Comparison of ENCODE assay signal across 8 mouse cellular contexts in the genomic region with DNA sequence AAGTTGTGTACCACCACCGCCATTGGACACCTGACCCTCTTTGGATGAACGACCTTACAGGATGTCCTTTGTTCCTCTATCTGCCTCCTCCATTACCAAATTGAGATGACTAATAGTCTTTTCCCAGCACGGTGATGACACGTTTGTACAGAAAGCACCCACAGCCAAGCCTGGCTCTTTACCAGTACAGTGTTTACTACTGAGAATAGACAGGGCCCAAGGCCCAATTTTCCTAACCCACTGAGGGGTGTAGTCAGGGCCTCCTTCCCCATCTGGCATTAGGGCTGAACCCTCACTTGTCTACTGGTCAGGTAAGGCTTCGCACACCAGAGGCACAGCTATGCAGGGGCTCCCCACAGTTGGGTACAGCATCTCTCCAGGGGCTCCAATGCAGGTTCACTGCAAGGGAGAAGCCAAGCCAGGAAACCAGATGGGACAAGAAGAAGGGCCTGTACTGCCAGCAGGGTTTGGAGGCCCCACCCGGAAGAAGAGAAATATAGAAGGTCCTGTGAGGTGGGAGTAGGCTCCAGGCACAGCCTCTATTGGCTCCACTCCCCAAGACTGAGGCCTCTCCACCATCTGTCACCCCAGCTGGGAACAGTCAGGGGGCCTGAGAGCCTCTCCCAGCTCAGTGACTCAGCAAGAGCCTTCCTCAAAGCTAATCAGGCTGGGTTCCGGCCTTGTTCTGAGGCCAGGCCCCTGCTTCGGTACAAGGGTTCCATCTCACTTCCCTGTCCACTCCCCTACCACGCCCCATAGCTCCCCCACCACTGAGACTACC. TPM values are rescaled to one million over a fixed set of nuclear protein-coding genes. Genes with fewer than 3 reads are reported as not detected.
DNase-seq lines count a peak whose midpoint lies in the region; ATAC-seq and TF ChIP-seq lines count a peak whose summit lies in the region.

No protein-coding gene starts in this region.

- TF ChIP-seq EP300 in MEL (IDR thresholded peaks at IDR 0.05; ENCODE audit: low read depth in 1 of 2, low read length in 2 of 2), result peak in 1 of 2 experiments; percentile 65; a peak in 2 of 4 replicates
- no peak for TF ChIP-seq EP300 in liver, embryonic 14.5 days (IDR thresholded peaks at IDR 0.05; ENCODE audit: low read depth)

- H3K27me3 ChIP-seq in MEL (ENCODE audit: control insufficient read depth in 1 of 2, insufficient read depth in 2 of 2, low read length in 2 of 2), result no peaks in the 10 kb centered on the region
- no peaks in the 10 kb centered on the region for H3K27me3 ChIP-seq in heart, embryonic 15.5 days
- no peaks in the 10 kb centered on the region for H3K27me3 ChIP-seq in liver, embryonic 14.5 days (ENCODE audit: control insufficient read depth, insufficient read depth, low read length)

- peak; percentile 17 to 78; a peak in 3 of 4 replicates for TF ChIP-seq POLR2A in MEL (IDR thresholded peaks at IDR 0.05; ENCODE audit: control insufficient read depth in 1 of 2, insufficient read depth in 1 of 2, low read depth in 1 of 2, low read length in 2 of 2, poor library complexity in 1 of 2)
- TF ChIP-seq POLR2A in bone marrow macrophage, adult 2 months (IDR thresholded peaks at IDR 0.05; ENCODE audit: borderline replicate concordance, low read depth, low read length), result no peak

- H3K4me1 ChIP-seq in MEL (ENCODE audit: control insufficient read depth in 1 of 2, insufficient read depth in 2 of 2, low read length in 2 of 2), result peaks cover 10 to 33% of the 10 kb centered on the region in 2 experiments
- H3K4me1 ChIP-seq in bone marrow macrophage, adult 2 months (ENCODE audit: control insufficient read depth, insufficient read depth, low read length), result peaks cover 59% of the 10 kb centered on the region
- peaks cover 22% of the 10 kb centered on the region for H3K4me1 ChIP-seq in heart, embryonic 15.5 days (replicated peaks)
- peaks cover 19 to 22% of the 10 kb centered on the region in 2 experiments for H3K4me1 ChIP-seq in liver, embryonic 14.5 days (replicated peaks; ENCODE audit: control insufficient read depth in 2 of 2, insufficient read depth in 2 of 2, low read length in 1 of 2)

- H3K9ac ChIP-seq in MEL (ENCODE audit: control insufficient read depth, low read depth, low read length, poor library complexity, severe bottlenecking), result peak overlapping the region; percentile 68
- no peak overlapping the region for H3K9ac ChIP-seq in heart, embryonic 15.5 days
- H3K9ac ChIP-seq in liver, embryonic 14.5 days (replicated peaks), result peak overlapping the region; percentile 65

- WGBS in heart, embryonic 15.5 days, result 34% methylated on average over 9 of the region's 9 CpGs
- 32% methylated on average over 9 of the region's 9 CpGs for whole genome bisulfite sequencing in liver, embryonic 14.5 days (ENCODE audit: insufficient replicate concordance)

- H3K4me2 ChIP-seq in heart, embryonic 15.5 days, result no peak overlapping the region
- peak overlapping the region; percentile 60 for H3K4me2 ChIP-seq in liver, embryonic 14.5 days (ENCODE audit: low read depth)

- H3K36me3 ChIP-seq in MEL (ENCODE audit: control insufficient read depth in 1 of 2, insufficient read depth in 2 of 2, low read length in 2 of 2), result peaks cover 0 to 24% of the 10 kb centered on the region in 2 experiments; a peak in 2 of 4 replicates
- H3K36me3 ChIP-seq in heart, embryonic 15.5 days, result peaks cover 6% of the 10 kb centered on the region; the same call in 1 of the 2 replicates
- H3K36me3 ChIP-seq in liver, embryonic 14.5 days (replicated peaks; ENCODE audit: control insufficient read depth, insufficient read depth, low read depth), result peaks cover 3% of the 10 kb centered on the region; the same call in 1 of the 2 replicates

- no peaks in the 10 kb centered on the region for H3K9me3 ChIP-seq in MEL (replicated peaks; ENCODE audit: insufficient read depth, low read length)
- H3K9me3 ChIP-seq in heart, embryonic 15.5 days (replicated peaks), result no peaks in the 10 kb centered on the region
- H3K9me3 ChIP-seq in liver, embryonic 14.5 days (ENCODE audit: control insufficient read depth, low read length), result no peaks in the 10 kb centered on the region

- TF ChIP-seq RAD21 in MEL (IDR thresholded peaks at IDR 0.05; ENCODE audit: low read depth, low read length), result no peak

- peak overlapping the region; percentile 3 to 18; a peak in 2 of 4 replicates for H3K4me3 ChIP-seq in MEL (ENCODE audit: control insufficient read depth in 1 of 2, insufficient read depth in 1 of 2, low read depth in 2 of 2, low read length in 2 of 2)
- peak overlapping the region; percentile 18; the same call in 1 of the 2 replicates for H3K4me3 ChIP-seq in bone marrow macrophage, adult 2 months (ENCODE audit: insufficient read depth, low read length)
- no peak overlapping the region for H3K4me3 ChIP-seq in heart, embryonic 15.5 days
- H3K4me3 ChIP-seq in liver, embryonic 14.5 days (ENCODE audit: insufficient read depth in 1 of 2, low read depth in 2 of 2, low read length in 2 of 2), result no peak overlapping the region

- peak overlapping the region; percentile 91 for H3K27ac ChIP-seq in MEL (ENCODE audit: control insufficient read depth, low read depth, low read length)
- H3K27ac ChIP-seq in bone marrow macrophage, adult 2 months (ENCODE audit: insufficient read depth, low read depth, low read length), result peak overlapping the region; percentile 91
- peak overlapping the region; percentile 68 for H3K27ac ChIP-seq in heart, embryonic 15.5 days
- H3K27ac ChIP-seq in liver, embryonic 14.5 days, result peak overlapping the region; percentile 94

- ATAC-seq in erythroid progenitor cell, adult 5-6 weeks (replicated peaks; ENCODE audit: low FRiP score, poor library complexity, severe bottlenecking), result peak; percentile 60
- peak; percentile 66 for ATAC-seq in heart, embryonic 15.5 days (replicated peaks; ENCODE audit: insufficient number of reproducible peaks, insufficient read depth, low FRiP score, low read depth)
- peak; percentile 95 for ATAC-seq in liver, embryonic 14.5 days (ENCODE audit: insufficient read depth)
- ATAC-seq in neutrophil, adult 5-6 weeks (ENCODE audit: extremely low read depth, insufficient number of reproducible peaks, low FRiP score, poor library complexity, severe bottlenecking), result peak; percentile 57

- DNase-seq in MEL (ENCODE audit: low read depth, low spot score), result peak; percentile 95
- DNase-seq in kidney, postnatal 25 days, result peak; percentile 38 to 75
- DNase-seq in liver, embryonic 14.5 days (ENCODE audit: low read depth in 3 of 3, low spot score in 3 of 3), result peak; percentile 66 to 76 (median 69)
- no peak for DNase-seq in thymus, postnatal 10 days (ENCODE audit: low spot score in 2 of 2)

- TF ChIP-seq CTCF in MEL (IDR thresholded peaks at IDR 0.05 in 2 of 3, conservative IDR thresholded peaks at IDR 0.05 in 1 of 3; ENCODE audit: control insufficient read depth in 1 of 3, insufficient read depth in 1 of 3, low read depth in 2 of 3, low read length in 3 of 3, poor library complexity in 1 of 3, severe bottlenecking in 1 of 3), result no peak
- no peak for TF ChIP-seq CTCF in bone marrow macrophage, adult 2 months (IDR thresholded peaks at IDR 0.05; ENCODE audit: low read depth, low read length)
- no peak for TF ChIP-seq CTCF in liver, embryonic 14.5 days (IDR thresholded peaks at IDR 0.05; ENCODE audit: low read depth)

- H3K79me2 ChIP-seq in MEL (ENCODE audit: control insufficient read depth, insufficient read depth, low read length, poor library complexity), result peaks cover 8% of the 10 kb centered on the region

RNA-seq across cellular contexts. Expression of a gene that starts 6.0 kb away (rescaled TPM):
- 19.4 and 19.8 TPM in 2 replicates for total RNA-seq in MEL (2012; rRNA removed)
- 10 to 100 TPM in 1 of 2 experiments, not detected in 1; 20.6 TPM for polyA plus RNA-seq in MEL (2012; ENCODE audit: insufficient read depth in 1 of 2, insufficient read length in 2 of 2, low read depth in 1 of 2, low replicate concordance in 2 of 2, missing spikeins in 1 of 2)
- polyA plus RNA-seq in bone marrow macrophage, adult 2 months (2012; ENCODE audit: insufficient read depth, insufficient read length, missing spikeins), result 95.9 and 96.2 TPM in 2 replicates
- 0.36 and 0.42 TPM in 2 replicates for total RNA-seq in erythroid progenitor cell, adult 5-6 weeks (2015; ENCODE audit: low replicate concordance)
- 6.7 and 7.7 TPM in 2 replicates for total RNA-seq in erythroid progenitor cell, adult 5-6 weeks (2017; ENCODE audit: low replicate concordance)
- 14.5 and 18.1 TPM in 2 replicates for polyA plus RNA-seq in heart, embryonic 15.5 days (2015; fragmentation: Nextera tagmentation; extraction: Ambion mirVana)
- 3.8 and 4.5 TPM in 2 replicates for polyA plus RNA-seq in liver, embryonic 14.5 days (2012; rRNA removed)
- polyA plus RNA-seq in liver, embryonic 14.5 days (2014; fragmentation: Nextera tagmentation; extraction: Ambion mirVana), result 5.5 and 5.6 TPM in 2 replicates
- 106 and 110 TPM in 2 replicates for total RNA-seq in neutrophil, adult 5-6 weeks (2017)

RNA-seq across cellular contexts. Expression of a gene that starts 7.9 kb away (rescaled TPM):
- total RNA-seq in MEL (2012; rRNA removed), result 0.39 TPM in 1 of 2 replicates, not detected in the other
- 1 to 10 TPM in 1 of 2 experiments, not detected in 1; 4.5 TPM for polyA plus RNA-seq in MEL (2012; ENCODE audit: insufficient read depth in 1 of 2, insufficient read length in 2 of 2, low read depth in 1 of 2, low replicate concordance in 2 of 2, missing spikeins in 1 of 2)
- polyA plus RNA-seq in bone marrow macrophage, adult 2 months (2012; ENCODE audit: insufficient read depth, insufficient read length, missing spikeins), result 9.2 and 17.6 TPM in 2 replicates
- not detected in 2 replicates for total RNA-seq in erythroid progenitor cell, adult 5-6 weeks (2015; ENCODE audit: low replicate concordance)
- total RNA-seq in erythroid progenitor cell, adult 5-6 weeks (2017; ENCODE audit: low replicate concordance), result 0.64 and 11.8 TPM in 2 replicates
- polyA plus RNA-seq in heart, embryonic 15.5 days (2015; fragmentation: Nextera tagmentation; extraction: Ambion mirVana), result 0.74 TPM in 1 of 2 replicates, not detected in the other
- polyA plus RNA-seq in liver, embryonic 14.5 days (2012; rRNA removed), result 0.10 and 0.30 TPM in 2 replicates
- not detected in 2 replicates for polyA plus RNA-seq in liver, embryonic 14.5 days (2014; fragmentation: Nextera tagmentation; extraction: Ambion mirVana)
- 8.4 and 32.4 TPM in 2 replicates for total RNA-seq in neutrophil, adult 5-6 weeks (2017)

RNA-seq across cellular contexts. Expression of a gene that starts 8.7 kb away (rescaled TPM):
- 55.4 and 60.2 TPM in 2 replicates for total RNA-seq in MEL (2012; rRNA removed)
- 10 to 100 TPM in 1 of 2 experiments, not detected in 1; 85.9 TPM for polyA plus RNA-seq in MEL (2012; ENCODE audit: insufficient read depth in 1 of 2, insufficient read length in 2 of 2, low read depth in 1 of 2, low replicate concordance in 2 of 2, missing spikeins in 1 of 2)
- 20.3 and 22.2 TPM in 2 replicates for polyA plus RNA-seq in bone marrow macrophage, adult 2 months (2012; ENCODE audit: insufficient read depth, insufficient read length, missing spikeins)
- total RNA-seq in erythroid progenitor cell, adult 5-6 weeks (2015; ENCODE audit: low replicate concordance), result 24.1 and 46.9 TPM in 2 replicates
- total RNA-seq in erythroid progenitor cell, adult 5-6 weeks (2017; ENCODE audit: low replicate concordance), result 10.6 and 26.2 TPM in 2 replicates
- polyA plus RNA-seq in heart, embryonic 15.5 days (2015; fragmentation: Nextera tagmentation; extraction: Ambion mirVana), result 59.7 and 73.1 TPM in 2 replicates
- polyA plus RNA-seq in liver, embryonic 14.5 days (2012; rRNA removed), result 8.0 and 15.2 TPM in 2 replicates
- polyA plus RNA-seq in liver, embryonic 14.5 days (2014; fragmentation: Nextera tagmentation; extraction: Ambion mirVana), result 27.3 and 32.2 TPM in 2 replicates
- total RNA-seq in neutrophil, adult 5-6 weeks (2017), result 33.3 and 49.8 TPM in 2 replicates

RNA-seq across cellular contexts. Expression of a gene that starts 12.5 kb away (rescaled TPM):
- total RNA-seq in MEL (2012; rRNA removed), result 13.8 and 20.5 TPM in 2 replicates
- polyA plus RNA-seq in MEL (2012; ENCODE audit: insufficient read depth in 1 of 2, insufficient read length in 2 of 2, low read depth in 1 of 2, low replicate concordance in 2 of 2, missing spikeins in 1 of 2), result 10 to 100 TPM in 1 of 2 experiments, not detected in 1; 27.2 TPM
- 31.3 and 44.3 TPM in 2 replicates for polyA plus RNA-seq in bone marrow macrophage, adult 2 months (2012; ENCODE audit: insufficient read depth, insufficient read length, missing spikeins)
- 1.7 TPM in 1 of 2 replicates, not detected in the other for total RNA-seq in erythroid progenitor cell, adult 5-6 weeks (2015; ENCODE audit: low replicate concordance)
- total RNA-seq in erythroid progenitor cell, adult 5-6 weeks (2017; ENCODE audit: low replicate concordance), result 10.8 and 28.1 TPM in 2 replicates
- 15.7 and 16.6 TPM in 2 replicates for polyA plus RNA-seq in heart, embryonic 15.5 days (2015; fragmentation: Nextera tagmentation; extraction: Ambion mirVana)
- polyA plus RNA-seq in liver, embryonic 14.5 days (2012; rRNA removed), result 7.5 and 15.7 TPM in 2 replicates
- 1.2 and 8.3 TPM in 2 replicates for polyA plus RNA-seq in liver, embryonic 14.5 days (2014; fragmentation: Nextera tagmentation; extraction: Ambion mirVana)
- total RNA-seq in neutrophil, adult 5-6 weeks (2017), result 22.7 and 34.7 TPM in 2 replicates

RNA-seq across cellular contexts. Expression of a gene that starts 12.6 kb away (rescaled TPM):
- 0.12 and 0.13 TPM in 2 replicates for total RNA-seq in MEL (2012; rRNA removed)
- polyA plus RNA-seq in MEL (2012; ENCODE audit: insufficient read depth in 1 of 2, insufficient read length in 2 of 2, low read depth in 1 of 2, low replicate concordance in 2 of 2, missing spikeins in 1 of 2), result 1 to 10 TPM in 1 of 2 experiments, not detected in 1; 1.4 TPM
- 2.8 TPM in 1 of 2 replicates, not detected in the other for polyA plus RNA-seq in bone marrow macrophage, adult 2 months (2012; ENCODE audit: insufficient read depth, insufficient read length, missing spikeins)
- 0.84 TPM in 1 of 2 replicates, not detected in the other for total RNA-seq in erythroid progenitor cell, adult 5-6 weeks (2015; ENCODE audit: low replicate concordance)
- 3.0 TPM in 1 of 2 replicates, not detected in the other for total RNA-seq in erythroid progenitor cell, adult 5-6 weeks (2017; ENCODE audit: low replicate concordance)
- polyA plus RNA-seq in heart, embryonic 15.5 days (2015; fragmentation: Nextera tagmentation; extraction: Ambion mirVana), result 1.9 and 4.1 TPM in 2 replicates
- polyA plus RNA-seq in liver, embryonic 14.5 days (2012; rRNA removed), result 0.08 and 0.55 TPM in 2 replicates
- polyA plus RNA-seq in liver, embryonic 14.5 days (2014; fragmentation: Nextera tagmentation; extraction: Ambion mirVana), result 0.40 and 0.41 TPM in 2 replicates
- total RNA-seq in neutrophil, adult 5-6 weeks (2017), result 2.6 TPM in 1 of 2 replicates, not detected in the other

Comparison
In these comparisons a context has a peak if more than half of its experiments do, and no peak if none do; other contexts are left out.
1. DNase-seq: peak in MEL (single experiment), kidney, postnatal 25 days (2 of 2) and liver, embryonic 14.5 days (3 of 3); none in thymus, postnatal 10 days (0 of 2).
2. H3K4me3 ChIP-seq: peak in MEL (2 of 2) and bone marrow macrophage, adult 2 months (single experiment); none in heart, embryonic 15.5 days (single experiment) and liver, embryonic 14.5 days (0 of 2).
3. Peak in every context shown above with its lines, with median percentiles within 50 percentile points of each other: H3K27ac ChIP-seq and ATAC-seq.